Mouse (Mus musculus): ENCODE measurements at regions not wholly inside any gene's neighbourhood (a gene's known extent, or its start where the extent isn't known, plus 50 kb on each side); places are given as distances from the start of the nearest gene placed in this dataset.
"Not testable (repeated sequence)": the region's sequence is repeated elsewhere in the genome, so short reads cannot be mapped to it uniquely, and the experiment has no call there.

GRCm38 (mm10) chr17:49291636-49292035, 136.5 kb upstream of the Mocs1 start:
- Histone ChIP-seq H3K9me3 (no peaks in the 10 kb centered on the region; the same call in 1 of the 2 replicates), H3K27me3 (no peaks in the 10 kb centered on the region), H3K36me3 (no peaks in the 10 kb centered on the region), H3K9ac (no peak overlapping the region), H3K27ac (replicated peaks) (no peak overlapping the region), H3K4me2 (no peak overlapping the region), H3K4me3 (no peak overlapping the region), H3K4me1 (replicated peaks) (no peaks in the 10 kb centered on the region)
- ATAC-seq (ENCODE audit: low FRiP score, low read depth): no peak
- WGBS: 33% methylated on average over 3 of the region's 3 CpGs

DNA sequence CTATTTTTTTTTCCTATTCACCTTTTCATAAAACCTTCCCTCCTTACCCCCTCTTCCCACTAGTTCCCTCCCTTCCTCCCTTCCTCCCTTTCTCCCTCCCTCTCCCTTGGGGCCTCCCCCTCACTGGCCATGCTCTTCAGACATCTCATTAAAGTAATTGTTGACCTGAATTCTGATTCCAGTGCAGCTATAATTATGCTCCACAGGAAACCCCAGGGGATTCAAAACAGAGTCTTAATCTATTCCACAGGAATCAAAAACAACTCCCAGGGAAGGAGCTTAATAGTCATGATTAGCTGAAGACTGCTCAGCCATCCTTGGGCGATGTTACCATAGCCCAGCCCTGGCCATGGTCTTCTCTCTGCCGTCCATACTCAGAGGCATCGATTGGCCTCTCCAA, 123.7 kb upstream of the Mocs1 start:
- Histone ChIP-seq H3K9me3 (no peaks in the 10 kb centered on the region), H3K9ac (no peak overlapping the region), H3K4me2 (no peak overlapping the region), H3K27ac (replicated peaks) (no peak overlapping the region), H3K4me1 (replicated peaks) (0 out of 2 replicates have a peak, but pooled peaks cover 4% of the 10 kb centered on the region), H3K27me3 (no peaks in the 10 kb centered on the region), H3K4me3 (no peak overlapping the region), H3K36me3 (no peaks in the 10 kb centered on the region)
- no peak for ATAC-seq (ENCODE audit: low FRiP score, low read depth)
- WGBS: 60% methylated on average over 3 of the region's 3 CpGs

- Histone ChIP-seq H3K27ac (replicated peaks) (no peak overlapping the region), H3K27me3 (no peaks in the 10 kb centered on the region), H3K4me2 (no peak overlapping the region), H3K9ac (no peak overlapping the region), H3K9me3 (no peaks in the 10 kb centered on the region), H3K36me3 (no peaks in the 10 kb centered on the region), H3K4me1 (replicated peaks) (0 out of 2 replicates have a peak, but pooled peaks cover 5% of the 10 kb centered on the region), H3K4me3 (no peak overlapping the region)
- WGBS: 78% methylated on average over 6 of the region's 6 CpGs
- ATAC-seq (ENCODE audit: low FRiP score, low read depth): no peak
Observed at GRCm38 (mm10) chr17:49305116-49305515, 123.0 kb upstream of the Mocs1 start.

GRCm38 (mm10) chr17:49309079-49309478, 119.1 kb upstream of the Mocs1 start:
- Histone ChIP-seq H3K4me2 (peak overlapping the region; percentile 41), H3K4me1 (replicated peaks) (0 out of 2 replicates have a peak, but pooled peaks cover 5% of the 10 kb centered on the region), H3K36me3 (no peaks in the 10 kb centered on the region), H3K9ac (no peak overlapping the region), H3K27ac (replicated peaks) (no peak overlapping the region), H3K9me3 (no peaks in the 10 kb centered on the region), H3K4me3 (no peak overlapping the region; the same call in 1 of the 2 replicates), H3K27me3 (no peaks in the 10 kb centered on the region)
- ATAC-seq (ENCODE audit: low FRiP score, low read depth): peak; percentile 95
- WGBS: 21% methylated on average over 5 of the region's 5 CpGs

GRCm38 (mm10) chr17:49314196-49314595, 114.0 kb upstream of the Mocs1 start:
- no peaks in the 10 kb centered on the region for H3K27me3 ChIP-seq
- WGBS: 74% methylated on average over 2 of the region's 2 CpGs
- no peak for ATAC-seq (ENCODE audit: low FRiP score, low read depth)
- no peak overlapping the region for H3K27ac ChIP-seq (replicated peaks)
- H3K9me3 ChIP-seq: no peaks in the 10 kb centered on the region
- H3K4me2 ChIP-seq: no peak overlapping the region
- no peak overlapping the region for H3K4me3 ChIP-seq
- H3K9ac ChIP-seq: no peak overlapping the region
- no peaks in the 10 kb centered on the region for H3K36me3 ChIP-seq
- 0 out of 2 replicates have a peak, but pooled peaks cover 4% of the 10 kb centered on the region for H3K4me1 ChIP-seq (replicated peaks)

- no peak for ATAC-seq (ENCODE audit: low FRiP score, low read depth)
- H3K9me3 ChIP-seq: no peaks in the 10 kb centered on the region
- 62% methylated on average over 4 of the region's 4 CpGs for WGBS
- H3K27me3 ChIP-seq: no peaks in the 10 kb centered on the region
- H3K36me3 ChIP-seq: no peaks in the 10 kb centered on the region
- no peaks in the 10 kb centered on the region for H3K4me1 ChIP-seq (replicated peaks)
- H3K27ac ChIP-seq (replicated peaks): no peak overlapping the region
- H3K9ac ChIP-seq: no peak overlapping the region
- no peak overlapping the region for H3K4me2 ChIP-seq
- no peak overlapping the region for H3K4me3 ChIP-seq
Observed at GRCm38 (mm10) chr17:49327524-49327923, 100.6 kb upstream of the Mocs1 start.

- WGBS: 73% methylated on average over 5 of the region's 5 CpGs
Observed at GRCm38 (mm10) chr17:49335318-49335717, 92.8 kb upstream of the Mocs1 start.

DNA sequence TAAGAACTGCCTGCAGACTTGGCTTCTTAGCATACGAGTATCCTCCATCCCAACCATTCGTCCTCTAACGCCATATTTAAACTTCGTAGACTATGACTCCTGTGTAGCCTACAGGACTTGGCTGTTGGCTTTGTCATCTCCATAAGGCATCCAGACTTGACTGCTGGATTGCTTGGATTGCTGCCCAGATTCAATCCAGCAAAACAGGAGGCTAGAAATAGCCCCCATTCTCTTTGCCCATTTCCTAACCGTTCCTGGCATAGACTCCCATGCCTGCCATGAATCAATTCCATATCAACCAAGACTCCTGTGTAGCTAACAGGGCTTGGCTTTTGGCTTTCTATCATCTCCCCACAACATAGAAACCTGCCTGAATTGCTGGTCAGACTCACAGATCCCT, 90.3 kb upstream of the Mocs1 start:
- Histone ChIP-seq H3K4me1 (replicated peaks) (no peaks in the 10 kb centered on the region), H3K9me3 (no peaks in the 10 kb centered on the region), H3K9ac (no peak overlapping the region), H3K36me3 (no peaks in the 10 kb centered on the region), H3K4me3 (no peak overlapping the region), H3K27me3 (no peaks in the 10 kb centered on the region), H3K27ac (replicated peaks) (no peak overlapping the region), H3K4me2 (no peak overlapping the region)
- 85% methylated on average over 5 of the region's 5 CpGs for WGBS
- ATAC-seq (ENCODE audit: low FRiP score, low read depth): no peak

More at GRCm38 (mm10) chr17:49335318-49335717, 92.8 kb upstream of the Mocs1 start:
- no peak overlapping the region for H3K27ac ChIP-seq (replicated peaks)
- no peak for ATAC-seq (ENCODE audit: low FRiP score, low read depth)
- H3K4me2 ChIP-seq: no peak overlapping the region
- no peak overlapping the region for H3K4me3 ChIP-seq
- no peaks in the 10 kb centered on the region for H3K4me1 ChIP-seq (replicated peaks)
- no peak overlapping the region for H3K9ac ChIP-seq
- no peaks in the 10 kb centered on the region for H3K27me3 ChIP-seq
- H3K36me3 ChIP-seq: no peaks in the 10 kb centered on the region
- H3K9me3 ChIP-seq: no peaks in the 10 kb centered on the region

DNA sequence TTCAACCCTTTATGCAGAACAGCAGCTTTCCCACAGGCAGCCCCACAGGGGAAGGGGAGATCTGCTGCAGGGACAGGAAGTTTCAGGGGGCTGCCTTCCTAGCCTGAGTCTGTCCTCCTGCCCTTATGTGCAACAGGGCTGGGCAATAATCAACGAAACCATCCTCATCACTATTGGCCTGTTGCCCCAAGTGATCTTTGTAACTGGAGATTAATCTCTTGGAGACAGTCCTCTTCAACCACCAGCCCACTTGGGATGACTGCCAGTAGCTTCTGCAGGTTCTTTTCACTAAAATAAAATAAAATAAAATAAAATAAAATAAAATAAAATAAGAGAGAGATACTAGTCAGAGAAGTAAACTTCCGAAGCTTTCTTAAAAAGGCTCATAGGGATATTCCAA, 85.5 kb upstream of the Mocs1 start:
- WGBS: 86% methylated on average over 2 of the region's 2 CpGs
- H3K4me1 ChIP-seq (replicated peaks): no peaks in the 10 kb centered on the region
- no peak for ATAC-seq (ENCODE audit: low FRiP score, low read depth)

DNA sequence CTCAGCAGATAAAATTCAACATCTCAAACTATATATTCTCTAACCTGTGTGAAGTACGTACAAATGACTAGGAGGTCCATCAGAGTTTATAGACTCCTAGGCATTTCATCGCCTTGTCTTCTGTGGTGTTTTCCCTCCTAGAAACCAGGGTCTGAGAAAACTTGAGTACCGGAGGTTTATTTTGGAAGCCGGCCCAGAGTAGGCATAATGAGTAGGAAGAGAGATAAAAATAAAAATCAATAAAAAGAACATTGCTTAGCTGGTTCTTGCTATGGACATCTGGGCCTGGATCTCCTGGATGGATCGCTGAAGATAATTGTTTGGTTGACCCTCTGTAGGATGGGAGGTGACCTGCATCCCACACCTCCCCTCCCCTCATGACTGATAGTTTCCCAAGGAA, 81.5 kb upstream of the Mocs1 start:
- Histone ChIP-seq H3K4me3 (no peak overlapping the region), H3K9ac (no peak overlapping the region), H3K9me3 (no peaks in the 10 kb centered on the region), H3K4me2 (no peak overlapping the region), H3K27ac (replicated peaks) (no peak overlapping the region), H3K4me1 (replicated peaks) (no peaks in the 10 kb centered on the region), H3K27me3 (no peaks in the 10 kb centered on the region), H3K36me3 (no peaks in the 10 kb centered on the region)
- WGBS: 86% methylated on average over 5 of the region's 5 CpGs
- no peak for ATAC-seq (ENCODE audit: low FRiP score, low read depth)

More for the DNA sequence above, 85.5 kb upstream of the Mocs1 start:
- no peak overlapping the region for H3K9ac ChIP-seq
- no peak overlapping the region for H3K4me3 ChIP-seq
- no peak overlapping the region for H3K4me2 ChIP-seq
- no peaks in the 10 kb centered on the region for H3K27me3 ChIP-seq
- H3K36me3 ChIP-seq: no peaks in the 10 kb centered on the region
- no peak overlapping the region for H3K27ac ChIP-seq (replicated peaks)
- no peaks in the 10 kb centered on the region for H3K9me3 ChIP-seq

DNA sequence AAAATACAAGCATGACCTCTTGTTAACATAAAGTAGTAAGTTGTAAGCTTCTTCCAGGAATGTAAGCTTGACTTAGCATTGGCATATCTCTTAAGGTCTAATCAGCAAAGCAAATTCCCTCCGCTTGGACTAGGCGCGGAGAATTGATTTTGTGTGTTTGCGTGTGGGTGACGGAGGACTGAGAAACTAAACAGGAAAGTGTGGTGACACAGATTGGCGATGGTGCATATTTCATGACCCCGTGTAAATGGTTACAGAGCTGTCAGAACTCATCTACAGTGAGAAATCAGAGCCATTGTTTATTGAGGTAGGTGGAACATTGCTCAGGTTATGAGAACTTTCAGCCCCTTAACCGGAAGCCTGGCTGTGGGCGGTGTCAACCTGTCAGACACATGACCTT, 78.8 kb upstream of the Mocs1 start:
- Histone ChIP-seq H3K27ac (replicated peaks) (no peak overlapping the region), H3K27me3 (no peaks in the 10 kb centered on the region), H3K4me2 (no peak overlapping the region), H3K4me3 (no peak overlapping the region), H3K9me3 (no peaks in the 10 kb centered on the region), H3K36me3 (no peaks in the 10 kb centered on the region), H3K4me1 (replicated peaks) (no peaks in the 10 kb centered on the region), H3K9ac (no peak overlapping the region)
- WGBS: 60% methylated on average over 9 of the region's 9 CpGs
- ATAC-seq (ENCODE audit: low FRiP score, low read depth): no peak

- Histone ChIP-seq H3K4me2 (no peak overlapping the region), H3K9ac (no peak overlapping the region), H3K27me3 (no peaks in the 10 kb centered on the region), H3K27ac (replicated peaks) (no peak overlapping the region), H3K36me3 (no peaks in the 10 kb centered on the region), H3K9me3 (no peaks in the 10 kb centered on the region), H3K4me3 (no peak overlapping the region), H3K4me1 (replicated peaks) (no peaks in the 10 kb centered on the region)
- ATAC-seq (ENCODE audit: low FRiP score, low read depth): no peak
Observed at GRCm38 (mm10) chr17:49359212-49359611, 69.0 kb upstream of the Mocs1 start.

- H3K9me3 ChIP-seq; ATAC-seq (ENCODE audit: low FRiP score, low read depth); H3K9ac ChIP-seq; H3K36me3 ChIP-seq; H3K27me3 ChIP-seq; H3K4me1 ChIP-seq (replicated peaks); H3K27ac ChIP-seq (replicated peaks); H3K4me3 ChIP-seq; H3K4me2 ChIP-seq: not testable (repeated sequence)
- WGBS: 24% methylated on average over 6 of the region's 6 CpGs
Observed at GRCm38 (mm10) chr17:49360251-49360650, 67.9 kb upstream of the Mocs1 start.
